In genomic region chr10:99310204-99310603, GRCm38 (mm10) we compare ENCODE assay signal across 22 mouse cellular contexts. TPM values are rescaled to one million over a fixed set of nuclear protein-coding genes. Genes with fewer than 3 reads are reported as not detected.
A peak's percentile ranks its signal among the peaks of the same experiment; 100 is the strongest.
DNase-seq lines count a peak whose midpoint lies in the region; TF ChIP-seq lines count a peak whose summit lies in the region.
"Had no signal": no experiment of that assay in that cellular context is flagged by ENCODE, and none has a peak within 500 bp of the region (broad histone marks: within the 10 kb centered on the region; RNA-seq: fewer than 3 reads in every experiment).

No protein-coding gene starts in this region.

- DNase-seq in right cerebral cortex, adult 18-20 months, result peak; percentile 80
- no peak for DNase-seq in right cerebral cortex, postnatal 4 days
- DNase-seq in left cerebral cortex, adult 2 months (ENCODE audit: extremely low spot score in 1 of 2, low spot score in 2 of 2), result peak; percentile 50 to 54
- peak; percentile 65 to 76 for DNase-seq in right cerebral cortex, postnatal 10 days (ENCODE audit: low spot score in 2 of 2)
- no peak for DNase-seq in urinary bladder, postnatal 36 days (ENCODE audit: low spot score in 2 of 2)
- no peak for DNase-seq in spleen, postnatal 4 days (ENCODE audit: low spot score in 2 of 2)
- no peak for DNase-seq in kidney, postnatal 25 days
- DNase-seq: adrenal gland, postnatal 10 days; cerebellum, adult 11-12 months; cerebellum, postnatal 14 days; embryo, embryonic 11 days; gastrocnemius, postnatal 25 days; heart, postnatal 14 days; kidney, adult 2 months; kidney, postnatal 10 days; liver, postnatal 0 days; lung, postnatal 10 days had no signal

- TF ChIP-seq CTCF in left cerebral cortex, adult 2 months (IDR thresholded peaks at IDR 0.05), result no peak

- peak overlapping the region; percentile 87 for H3K27ac ChIP-seq in left cerebral cortex, adult 2 months
- H3K27ac ChIP-seq: embryonic facial prominence, embryonic 15.5 days; hindbrain, embryonic 13.5 days; limb, embryonic 10.5 days; midbrain, embryonic 15.5 days had no signal

- intact Hi-C loops in left cerebral cortex, adult 2 months (cut with DNase I), result loop anchor here (1.0 to 2.0 kb wide), 5 partner anchors 13 to 307 kb away; partner anchors contain the start of gene Dusp6

- no peak overlapping the region for H3K4me3 ChIP-seq in left cerebral cortex, adult 2 months
- H3K4me3 ChIP-seq: embryonic facial prominence, embryonic 15.5 days; hindbrain, embryonic 13.5 days; limb, embryonic 10.5 days; midbrain, embryonic 15.5 days; myocyte had no signal

RNA-seq across cellular contexts. Expression of gene Dusp6, which starts 47.2 kb away (rescaled TPM):
- 100 to 1,000 TPM; 101 to 116 TPM for total RNA-seq in left cerebral cortex, adult 2 months (2021)

Comparison
In these comparisons a context has a peak if more than half of its experiments do, and no peak if none do; other contexts are left out.
1. DNase-seq: peak in right cerebral cortex, adult 18-20 months (single experiment), left cerebral cortex, adult 2 months (2 of 2) and right cerebral cortex, postnatal 10 days (2 of 2); none in right cerebral cortex, postnatal 4 days (single experiment), urinary bladder, postnatal 36 days (0 of 2), spleen, postnatal 4 days (0 of 2) and kidney, postnatal 25 days (0 of 2).